Mouse (Mus musculus): ENCODE results near the gene S1pr1. TPM values are rescaled to one million over a fixed set of nuclear protein-coding genes. Genes with fewer than 3 reads are reported as not detected.

Gene S1pr1
- polyA plus RNA-seq (2012; rRNA removed) = 6.7 and 6.8 TPM in 2 replicates

GRCm38 (mm10) chr3:115714671-115715651, at the start of gene S1pr1:
Gene S1pr1, minus strand, starts transcription at chr3:115715072.

Other genes with a start within 250 kb of the S1pr1 start
- 0.49 and 0.59 TPM in 2 replicates for gene Dph5, start 172.8 kb upstream of the S1pr1 start, polyA plus RNA-seq (2012; rRNA removed)

Data from stomach, adult 2 months (tissue).